Mouse (Mus musculus): ENCODE data around the gene Lclat1. TPM values are rescaled to one million over a fixed set of nuclear protein-coding genes. Genes with fewer than 3 reads are reported as not detected.

Lclat1 gene
- 20.5 and 21.7 TPM in 2 replicates for polyA plus RNA-seq (2012; rRNA removed)

DNA sequence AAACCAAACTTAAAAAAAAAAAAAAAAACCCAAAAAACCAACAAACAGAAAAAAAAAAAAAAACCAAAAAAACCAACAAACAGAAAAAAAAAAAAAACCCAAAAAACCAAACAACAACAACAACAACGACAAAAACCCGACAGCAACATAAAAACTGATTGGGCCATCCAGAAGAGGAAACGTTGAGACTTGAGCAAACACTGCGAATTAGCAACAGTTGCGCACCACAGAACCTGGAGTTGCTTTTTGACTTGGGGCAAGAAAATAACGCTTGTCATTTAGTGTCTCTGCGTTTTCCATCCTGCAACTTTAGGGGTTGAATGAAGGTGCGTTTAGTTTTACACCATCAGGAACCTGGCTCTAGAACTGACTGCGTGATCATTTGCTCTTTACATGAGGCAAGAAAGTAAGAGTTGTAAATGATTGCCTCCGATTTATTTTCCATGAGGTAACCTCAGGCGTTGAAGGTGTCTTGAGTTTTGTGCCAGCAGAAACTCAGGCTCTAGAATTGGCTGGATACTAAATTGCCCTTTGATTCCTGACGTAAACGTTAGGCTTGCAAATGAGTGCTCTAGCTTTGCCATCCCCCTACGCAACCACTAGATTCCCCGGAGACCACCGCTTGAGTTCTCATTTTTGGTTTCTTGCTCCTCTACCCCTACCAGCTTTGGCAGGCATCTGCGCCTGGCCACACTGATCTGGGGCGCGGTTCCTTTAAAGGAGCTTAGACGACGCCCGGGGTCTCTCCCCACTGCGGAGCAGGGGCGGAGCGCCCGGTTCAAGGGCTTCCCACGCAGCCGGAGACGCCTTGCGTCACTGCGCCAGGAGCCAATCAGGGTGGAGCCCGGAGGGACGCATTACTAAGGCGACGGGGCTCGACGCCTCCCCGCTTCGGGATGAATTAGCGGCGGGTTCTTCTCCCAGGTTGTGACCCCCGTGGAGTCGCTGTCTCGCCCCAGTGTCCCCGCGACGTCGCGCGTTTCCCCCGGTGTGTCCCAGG lies at the start of gene Lclat1:
Lclat1 (plus strand) TSS at position 828 of the 1,000 bp plus-strand sequence.
- peak; percentile 91 to 97 for DNase-seq (ENCODE audit: extremely low spot score in 1 of 2, low spot score in 1 of 2)

DNA sequence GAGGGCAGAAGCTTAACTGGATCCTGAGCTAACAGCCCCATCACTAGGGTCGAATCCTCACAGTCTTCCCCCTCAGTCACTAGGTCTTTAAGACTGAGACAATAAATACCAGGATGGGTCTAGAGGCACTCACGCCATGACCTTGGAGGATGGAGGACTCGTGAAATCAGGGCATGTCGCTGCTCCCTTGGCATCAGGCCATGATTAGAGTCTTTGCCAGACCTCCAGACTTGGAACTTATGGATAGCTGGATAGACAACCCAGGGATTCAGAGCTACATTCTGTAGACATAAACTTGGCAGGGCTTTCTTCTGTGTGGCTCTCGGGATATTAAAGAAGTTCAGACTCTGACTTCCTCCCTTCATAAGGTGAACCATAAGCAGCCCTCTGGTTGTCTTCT lies 49.5 kb upstream of the Lclat1 start:
- DNase-seq (ENCODE audit: extremely low spot score in 1 of 2, low spot score in 1 of 2) = no peak

DNA sequence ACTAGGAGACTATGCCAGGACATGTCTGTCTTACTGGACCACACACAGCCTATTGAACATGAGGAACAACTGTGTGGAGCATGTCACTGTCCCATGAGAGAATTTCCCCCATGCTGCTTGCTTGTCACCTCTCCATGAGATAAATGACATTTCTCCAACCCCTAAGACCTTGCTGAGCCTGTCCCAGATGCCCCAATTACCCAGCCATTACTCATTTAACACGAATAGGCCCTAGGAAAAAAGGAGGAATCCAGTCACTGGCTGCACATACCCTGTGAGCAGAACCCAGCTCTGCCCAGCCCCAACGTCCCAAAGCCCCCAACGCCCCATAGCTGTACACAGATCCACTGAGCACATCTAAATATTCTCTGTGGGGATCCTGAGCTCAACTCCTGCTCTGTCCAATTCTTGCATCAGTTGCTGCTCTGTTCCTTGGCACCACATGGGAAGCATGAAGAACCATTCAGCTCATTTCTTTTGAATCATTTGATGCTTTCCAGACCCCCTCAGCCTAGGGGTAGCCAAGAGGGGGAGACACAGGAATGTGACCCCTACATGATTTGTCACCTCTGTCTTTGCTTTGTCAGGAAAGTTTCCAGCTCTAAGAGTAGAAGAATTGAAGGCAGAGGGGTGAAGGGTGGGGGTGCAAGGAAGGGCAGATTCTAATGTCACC lies 47.4 kb upstream of the Lclat1 start:
- no peak for DNase-seq (ENCODE audit: extremely low spot score in 1 of 2, low spot score in 1 of 2)

DNA sequence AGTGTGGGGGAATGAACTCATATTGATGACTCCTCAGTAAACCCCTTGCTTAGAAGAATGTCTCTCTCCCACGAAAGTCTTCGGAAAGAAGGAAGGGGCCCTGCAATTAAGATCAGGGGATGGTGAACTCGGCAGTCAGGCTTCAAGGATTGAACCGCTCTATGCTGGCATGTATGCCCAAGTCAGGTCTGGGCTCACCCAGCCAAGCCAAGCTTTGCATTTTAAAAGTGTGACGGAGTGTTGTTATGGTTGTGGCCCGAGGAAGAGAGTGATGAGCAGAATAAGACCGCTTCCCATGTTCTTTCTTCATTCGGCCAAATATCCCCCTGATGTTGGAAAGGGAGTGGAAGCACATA lies 46.9 kb upstream of the Lclat1 start:
- DNase-seq (ENCODE audit: extremely low spot score in 1 of 2, low spot score in 1 of 2) = no peak

DNA sequence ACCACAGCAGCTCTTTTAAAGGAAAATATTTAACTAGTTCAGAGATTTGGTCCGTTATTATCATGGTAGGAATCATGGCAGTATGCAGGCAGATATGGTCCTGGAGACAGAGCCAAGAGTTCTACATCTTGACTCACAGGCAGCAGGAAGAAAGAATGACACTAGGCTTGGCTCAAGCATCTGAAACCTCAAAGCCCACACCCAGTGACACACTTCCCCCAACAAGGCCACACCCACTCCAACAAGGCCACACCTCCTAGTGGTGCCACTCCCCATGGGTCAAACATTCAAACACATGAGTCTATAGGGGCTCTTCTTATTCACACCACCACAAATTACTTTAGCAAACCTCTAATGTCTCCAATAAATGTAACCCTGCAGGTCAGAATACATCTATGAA lies 45.1 kb upstream of the Lclat1 start:
- DNase-seq (ENCODE audit: extremely low spot score in 1 of 2, low spot score in 1 of 2) = no peak

DNA sequence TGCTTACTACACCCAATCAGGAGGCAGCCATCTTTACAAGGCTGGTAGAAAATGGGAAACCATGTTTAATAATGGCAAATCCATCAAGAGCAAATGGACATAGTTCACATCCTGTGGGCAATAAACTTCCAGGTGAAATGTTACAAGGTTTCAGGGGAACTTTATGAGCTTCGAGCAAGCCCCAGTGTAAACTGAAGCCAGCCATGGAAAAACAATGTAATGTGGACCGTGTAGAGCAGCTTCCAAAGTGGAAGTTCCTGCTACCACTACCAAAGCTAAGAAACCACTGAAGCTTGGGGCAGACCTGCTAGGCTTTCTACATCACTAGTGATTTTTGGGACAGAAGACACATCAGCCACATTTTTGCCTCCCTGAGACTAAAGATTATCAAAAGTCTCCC lies 44.5 kb upstream of the Lclat1 start:
- DNase-seq (ENCODE audit: extremely low spot score in 1 of 2, low spot score in 1 of 2) = no peak

DNA sequence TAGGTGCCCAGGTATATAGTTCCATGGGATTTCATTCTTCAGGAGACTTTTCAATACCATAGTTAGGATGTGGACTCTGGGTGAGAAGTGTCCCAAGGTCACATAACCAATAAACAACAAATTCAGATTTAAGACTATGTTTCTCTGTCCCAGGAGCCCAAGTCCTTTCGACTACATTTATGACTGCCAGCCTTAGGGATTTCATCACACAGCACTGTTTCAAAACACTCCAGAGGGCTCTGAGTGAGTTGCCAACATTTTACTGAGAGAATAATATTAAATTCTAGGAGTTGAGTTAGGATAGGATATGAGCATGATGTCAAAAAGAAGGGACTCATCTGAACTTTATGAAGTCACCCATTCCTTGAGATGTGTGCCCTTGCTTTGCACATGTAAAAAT lies 44.0 kb upstream of the Lclat1 start:
- no peak for DNase-seq (ENCODE audit: extremely low spot score in 1 of 2, low spot score in 1 of 2)

DNA sequence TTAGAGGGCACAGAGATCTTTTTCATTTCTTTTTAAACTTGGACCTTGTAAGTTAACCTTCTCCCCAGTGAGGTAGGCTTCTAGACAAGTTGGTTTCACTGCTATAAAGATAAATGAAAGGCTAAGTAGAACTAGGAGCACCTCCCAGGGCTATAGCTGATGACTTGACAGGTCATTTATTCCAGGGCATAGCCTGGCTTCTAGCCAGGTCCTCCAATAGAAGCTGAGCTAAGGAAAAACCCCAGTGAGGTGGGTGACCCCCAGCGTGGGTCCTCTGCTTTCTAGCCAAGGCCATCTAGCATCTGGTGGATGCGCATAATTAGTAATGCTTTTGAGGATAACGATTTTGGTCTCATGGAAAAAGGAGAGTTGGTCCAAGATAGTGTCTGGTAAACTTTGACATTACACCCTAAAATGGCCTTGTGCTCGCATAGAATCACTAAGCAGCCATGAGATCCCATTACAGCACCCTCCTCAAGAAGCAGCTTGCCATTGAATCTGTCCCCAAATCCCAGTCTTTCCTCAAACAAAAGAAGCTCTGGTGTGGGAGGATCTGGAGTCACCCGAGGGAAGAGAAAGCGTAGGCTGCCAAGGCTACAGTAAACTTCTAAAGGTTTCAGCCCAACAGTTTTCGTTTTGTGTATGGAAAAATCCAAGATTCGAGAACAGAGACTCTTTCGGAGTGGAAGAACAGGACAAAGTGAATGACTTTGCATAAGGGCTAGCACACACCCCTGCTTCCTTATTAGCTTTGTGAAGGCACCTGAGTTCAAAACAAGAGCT lies 41.2 kb upstream of the Lclat1 start:
- peak in 1 of 2 experiments; percentile 43 for DNase-seq (ENCODE audit: extremely low spot score in 1 of 2, low spot score in 1 of 2)

DNA sequence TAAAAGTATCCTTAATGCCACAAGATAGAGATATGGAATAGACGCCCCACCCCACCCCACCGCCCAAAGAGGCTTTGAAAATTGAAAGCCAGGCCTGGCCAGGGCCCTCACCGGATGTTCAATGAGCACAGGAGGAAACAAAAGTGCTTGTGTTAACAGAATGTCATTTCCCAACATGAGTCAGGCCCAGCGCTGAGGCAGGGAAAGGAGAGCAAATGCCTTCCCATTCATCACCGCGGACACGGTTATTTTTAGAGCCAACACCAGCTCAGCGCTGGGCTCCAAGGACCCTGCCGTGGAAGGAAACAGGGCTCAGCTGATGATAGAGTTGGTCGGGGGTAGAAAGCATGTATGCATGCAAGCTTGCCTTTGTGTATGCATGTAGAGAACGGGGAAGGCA lies 40.4 kb upstream of the Lclat1 start:
- DNase-seq (ENCODE audit: extremely low spot score in 1 of 2, low spot score in 1 of 2) = no peak

DNA sequence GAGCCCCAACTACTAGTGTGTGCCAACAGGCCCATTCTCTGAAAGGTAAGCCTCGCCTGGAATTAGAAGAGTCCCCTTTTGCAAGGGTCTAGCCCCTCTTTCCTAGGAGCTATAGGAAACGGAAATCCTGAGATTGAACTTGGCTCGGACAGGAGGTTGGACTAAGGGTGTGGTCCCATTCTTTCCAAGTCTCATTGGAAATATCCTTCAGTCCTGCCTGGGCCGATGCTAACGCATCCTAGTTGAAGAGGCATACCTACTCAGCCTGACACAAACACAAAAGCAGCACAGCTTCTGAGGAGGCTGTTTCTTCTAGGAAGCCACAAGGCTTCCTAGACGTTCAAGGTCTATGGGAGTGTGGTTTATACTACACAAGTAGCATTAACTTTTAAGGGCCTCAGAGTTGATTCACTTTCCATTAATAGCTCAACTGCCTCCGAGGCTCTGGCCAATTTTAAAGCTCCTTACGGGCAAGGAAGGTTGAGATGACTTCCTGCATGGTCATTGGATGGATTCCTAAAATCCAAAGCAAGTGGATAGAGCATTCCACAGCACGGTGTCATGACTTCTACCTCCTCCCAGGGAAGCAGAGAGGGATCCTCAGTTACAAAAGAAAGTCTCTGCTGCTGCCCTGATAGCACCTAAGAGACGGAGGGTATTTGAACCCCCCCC lies 39.3 kb upstream of the Lclat1 start:
- no peak for DNase-seq (ENCODE audit: extremely low spot score in 1 of 2, low spot score in 1 of 2)

DNA sequence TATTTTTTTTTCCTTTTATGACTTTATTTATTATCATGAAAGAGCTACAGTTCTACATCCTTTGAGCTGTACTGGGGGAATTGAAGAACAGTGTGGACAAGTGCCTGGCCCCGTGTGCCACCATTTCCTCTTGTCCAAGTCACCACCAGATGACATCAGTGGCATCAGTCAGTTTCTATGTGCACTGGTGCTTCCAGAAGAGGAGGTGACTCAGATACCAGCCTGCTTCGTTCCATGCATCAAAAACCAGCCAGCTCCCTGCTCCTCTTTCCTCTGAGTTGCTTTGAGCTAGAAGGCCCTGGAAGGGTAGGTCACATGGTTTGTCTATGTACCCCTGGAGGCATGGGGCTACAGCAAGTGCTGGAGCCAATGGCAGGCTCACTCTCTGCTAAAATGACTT lies 37.3 kb upstream of the Lclat1 start:
- no peak for DNase-seq (ENCODE audit: extremely low spot score in 1 of 2, low spot score in 1 of 2)

DNA sequence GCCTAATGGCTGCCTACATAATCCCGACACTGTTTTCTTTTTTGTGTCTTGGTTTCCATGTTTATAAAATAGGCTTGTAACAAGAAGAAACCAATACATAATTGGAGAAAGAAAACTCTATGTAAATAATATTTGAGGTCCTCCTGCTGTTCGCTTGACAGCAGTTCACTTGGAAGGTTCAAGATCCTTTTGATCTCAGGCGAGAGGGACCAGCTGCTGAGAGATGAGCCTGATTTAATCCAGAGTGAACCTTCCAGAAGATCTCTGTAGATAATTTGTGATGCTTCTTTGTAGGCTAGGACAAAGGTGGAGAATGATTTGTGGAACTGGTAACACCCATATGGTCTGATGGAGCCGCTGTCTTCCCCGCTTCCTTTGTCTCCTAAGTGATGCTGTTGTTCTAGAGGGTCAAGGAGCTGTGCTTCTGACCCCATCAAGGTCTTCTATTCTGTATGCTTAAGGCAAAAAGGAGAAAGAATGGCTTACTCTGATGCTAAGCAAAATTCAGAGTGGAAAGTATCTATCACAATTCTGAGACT lies 36.0 kb upstream of the Lclat1 start:
- no peak for DNase-seq (ENCODE audit: extremely low spot score in 1 of 2, low spot score in 1 of 2)

DNA sequence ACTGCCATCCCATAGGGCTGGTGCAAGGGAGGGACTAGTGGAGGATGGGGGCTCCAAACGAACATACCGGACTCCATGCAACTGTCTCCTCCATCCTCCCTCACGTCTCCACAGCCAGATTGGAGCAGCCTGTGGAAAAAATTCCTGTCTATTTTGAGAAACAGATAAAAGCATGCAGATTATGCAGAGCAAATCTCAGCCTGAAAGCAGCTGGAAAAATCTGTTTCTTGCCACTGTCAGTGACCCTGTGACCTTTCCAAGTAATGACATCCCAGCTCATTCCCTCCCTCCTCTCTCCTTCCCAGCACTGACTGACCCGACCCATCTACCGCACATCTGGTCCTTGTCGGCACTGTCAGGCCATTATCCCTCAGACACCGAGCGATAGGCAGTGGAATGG lies 35.5 kb upstream of the Lclat1 start:
- peak in 1 of 2 experiments; percentile 16 for DNase-seq (ENCODE audit: extremely low spot score in 1 of 2, low spot score in 1 of 2)

DNA sequence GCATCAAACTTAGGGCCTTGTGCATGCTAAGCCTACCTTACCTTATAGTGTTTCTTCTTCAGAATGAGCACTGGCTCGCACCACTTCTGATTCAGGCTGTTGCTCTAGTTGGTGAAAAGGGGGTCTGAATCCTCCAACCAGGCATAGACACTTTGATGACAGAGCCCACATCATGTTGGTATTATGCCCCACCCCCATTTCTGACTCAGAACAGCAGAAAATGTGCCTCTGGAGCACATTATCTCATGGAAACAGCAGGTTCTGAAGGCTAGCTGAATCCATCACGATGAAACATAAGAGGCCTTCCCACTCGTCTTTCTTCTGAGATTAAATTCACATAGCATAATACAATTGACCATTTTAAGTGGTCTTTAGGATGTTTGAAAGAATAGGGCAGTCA lies 33.2 kb upstream of the Lclat1 start:
- DNase-seq (ENCODE audit: extremely low spot score in 1 of 2, low spot score in 1 of 2) = no peak

DNA sequence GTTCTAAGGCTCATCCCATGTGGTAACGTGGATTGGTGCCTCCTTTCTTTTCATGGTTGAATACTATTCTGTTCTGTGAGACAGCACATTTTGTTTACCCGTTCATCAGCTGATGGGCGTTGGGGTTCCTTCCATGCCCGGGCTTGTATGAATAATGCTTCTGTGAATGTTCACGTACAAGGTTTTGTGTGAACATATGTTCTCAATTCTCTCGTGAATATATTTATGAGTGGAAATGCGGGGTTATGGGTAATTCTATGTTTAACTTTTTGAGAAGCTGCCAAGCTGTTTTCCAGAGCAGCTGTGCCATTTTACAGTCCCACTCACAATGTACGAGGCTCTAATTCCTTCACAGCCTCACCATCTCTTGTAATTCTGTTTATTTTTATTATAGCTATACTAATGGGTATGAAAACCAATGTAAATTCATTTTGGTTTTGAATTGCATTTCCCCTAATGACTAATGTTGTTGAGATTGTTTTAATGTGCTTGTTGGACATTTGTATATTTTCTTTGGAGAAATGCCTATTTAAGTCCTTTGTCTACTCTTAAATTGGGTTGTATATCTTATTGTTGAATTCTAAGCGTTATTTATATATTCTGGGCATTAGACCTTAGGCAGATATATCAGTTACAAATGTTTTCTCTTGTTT lies 32.4 kb upstream of the Lclat1 start:
- DNase-seq (ENCODE audit: extremely low spot score in 1 of 2, low spot score in 1 of 2) = peak; percentile 56 to 83

DNA sequence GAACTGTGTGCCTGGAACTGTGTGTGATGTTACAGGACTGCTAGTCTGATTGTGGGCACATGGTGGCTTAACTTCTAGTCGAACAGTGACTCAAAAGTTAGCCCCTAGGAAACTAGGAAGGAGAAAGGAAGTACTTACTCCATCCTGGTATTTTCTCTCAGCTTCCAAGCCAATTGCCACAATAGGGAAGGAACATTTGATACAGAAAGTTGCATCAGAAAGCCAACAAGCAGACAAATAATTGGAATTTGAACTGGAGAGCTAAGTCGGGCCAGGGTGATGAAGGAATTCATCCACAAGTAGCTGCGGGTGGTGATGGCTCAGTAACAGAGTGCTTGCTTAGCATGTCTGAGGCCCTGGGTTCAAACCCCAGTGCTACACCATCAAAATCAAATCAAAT lies 30.1 kb upstream of the Lclat1 start:
- DNase-seq (ENCODE audit: extremely low spot score in 1 of 2, low spot score in 1 of 2) = no peak

DNA sequence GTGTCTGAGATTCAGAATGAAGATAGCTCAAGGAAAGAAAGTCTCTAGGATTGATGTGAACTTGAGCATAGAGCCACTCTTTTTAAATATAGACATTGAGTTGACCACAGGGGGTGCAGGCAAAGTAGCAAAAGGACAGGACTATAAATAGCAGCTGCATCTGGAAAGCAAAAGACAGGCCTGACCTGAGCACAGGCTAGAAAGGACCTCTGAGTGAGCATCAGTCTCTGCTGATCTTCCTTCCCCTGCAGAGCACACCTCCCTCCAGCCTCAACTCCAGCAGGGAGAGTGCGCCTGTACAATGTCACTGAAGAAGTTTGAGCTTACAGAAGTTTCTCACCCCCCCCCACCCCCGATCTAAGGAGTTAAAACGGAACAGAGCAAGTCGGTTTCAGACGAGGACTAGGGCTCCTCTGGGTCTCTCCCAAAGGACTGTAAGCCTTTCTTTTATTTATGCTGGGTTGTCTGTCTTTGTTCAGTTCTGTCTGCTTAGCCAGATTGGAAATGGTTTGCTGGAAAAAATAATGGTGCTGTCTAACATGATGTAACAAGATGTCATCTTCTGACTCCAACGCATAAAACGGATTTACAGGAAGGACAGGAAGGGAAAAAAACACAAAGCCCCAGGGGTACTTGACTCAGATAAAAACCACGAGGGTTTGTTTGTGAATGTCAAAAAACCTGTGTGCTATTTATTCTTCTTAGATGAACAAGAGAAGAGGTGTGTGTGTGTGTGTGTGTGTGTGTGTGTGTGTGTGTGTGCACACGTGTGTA lies 26.2 kb upstream of the Lclat1 start:
- no peak for DNase-seq (ENCODE audit: extremely low spot score in 1 of 2, low spot score in 1 of 2)

DNA sequence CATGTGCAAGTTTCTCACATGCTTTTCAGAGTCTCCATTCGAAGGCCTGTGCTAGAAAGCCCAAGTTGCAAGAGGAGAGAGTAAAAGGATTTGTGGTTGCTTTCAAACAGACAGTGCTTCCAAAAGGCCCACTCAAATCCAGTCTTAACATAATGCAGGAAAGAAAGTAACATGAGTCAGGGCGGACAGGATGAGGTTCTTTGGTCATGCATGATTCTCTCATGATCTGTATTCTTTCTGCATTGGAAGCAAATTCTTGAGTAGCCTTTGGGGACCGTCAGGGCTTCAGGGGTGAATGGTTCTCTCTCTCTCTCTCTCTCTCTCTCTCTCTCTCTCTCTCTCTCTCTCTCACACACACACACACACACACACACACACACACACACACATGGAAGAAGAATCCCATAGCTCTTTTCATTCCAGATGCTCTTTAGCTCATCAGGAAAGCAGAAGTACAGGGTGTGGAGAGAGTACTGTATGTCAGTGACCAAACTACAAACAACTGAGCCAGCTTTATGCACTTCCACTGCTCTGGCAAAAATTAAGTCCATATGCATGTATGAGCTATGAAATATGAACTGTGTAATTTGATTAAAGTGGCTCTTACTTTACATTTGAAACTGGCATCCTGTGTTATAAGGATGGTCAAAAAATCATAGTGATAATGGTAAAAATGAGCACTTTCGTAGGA lies 25.1 kb upstream of the Lclat1 start:
- no peak for DNase-seq (ENCODE audit: extremely low spot score in 1 of 2, low spot score in 1 of 2)

Measured in frontal cortex, adult 2 months (tissue).